Mouse (Mus musculus) lung, postnatal 36 days (tissue): Measurements from ENCODE around the gene Trim15.

ENCODE experiments used
- DNase-seq: peaks from one replicate; pipeline ENCODE4 v3.0.0; 2022; ENCODE audit warnings: mixed read lengths

Trim15 gene

DNA sequence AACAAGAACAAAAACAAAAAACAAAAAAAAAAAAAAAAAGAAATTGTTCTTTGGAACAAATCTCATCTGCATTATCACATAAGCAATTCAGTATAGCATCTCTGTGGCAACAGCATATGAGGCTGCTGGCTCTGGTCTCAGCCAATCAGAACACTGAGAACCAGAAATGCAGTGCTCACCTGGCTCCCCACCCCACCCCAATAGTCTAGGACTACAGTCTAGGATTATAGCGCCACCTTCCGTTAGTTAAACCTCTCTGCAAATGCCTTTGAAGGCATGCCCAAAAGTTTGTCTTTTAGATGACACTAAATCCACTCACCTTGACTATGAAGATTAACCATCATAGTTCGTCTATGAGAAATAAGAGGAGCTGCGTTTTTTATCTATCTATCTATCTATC lies 41.5 kb downstream of the Trim15 start:
- peak; percentile 39 for DNase-seq

DNA sequence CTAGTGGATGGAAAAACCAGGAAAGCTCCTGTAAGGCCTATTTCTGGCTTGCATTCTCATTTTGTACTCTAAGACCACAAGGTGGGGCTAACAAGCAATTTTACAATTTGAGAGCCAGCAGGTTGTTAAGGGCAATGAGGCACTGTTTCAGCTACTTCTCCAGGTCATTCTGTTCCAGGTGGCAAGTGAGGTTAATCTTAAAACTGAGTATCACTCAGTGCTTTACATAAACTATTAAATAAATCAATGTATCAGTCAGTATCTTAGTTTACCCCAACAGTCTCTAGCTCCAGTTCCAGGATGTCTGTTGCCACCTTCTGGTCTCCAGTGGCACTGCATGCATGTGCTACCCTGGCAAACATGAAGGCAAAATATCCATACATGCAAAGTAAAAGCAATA lies 43.0 kb downstream of the Trim15 start:
- peak; percentile 86 for DNase-seq

DNA sequence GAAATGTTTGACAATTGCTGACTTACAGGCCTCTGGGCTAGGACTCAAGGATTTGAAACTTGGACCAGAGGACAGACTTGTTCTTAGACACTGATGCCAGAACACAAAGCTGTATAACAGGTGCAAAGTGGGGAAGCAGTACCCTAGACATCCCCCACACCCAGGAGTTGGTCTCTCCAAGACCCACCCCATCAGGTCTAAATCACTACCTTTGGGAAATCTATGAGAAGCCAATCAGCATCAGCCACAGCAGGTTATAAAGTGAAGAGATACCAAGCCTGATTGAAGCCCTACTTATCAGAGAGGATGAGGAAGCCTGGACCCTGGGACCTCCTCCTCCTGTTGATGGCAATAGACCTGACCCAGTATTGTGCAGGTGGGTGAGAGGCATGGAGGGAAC lies 55.1 kb downstream of the Trim15 start, which contains the start of gene H2-M10.6:
H2-M10.6 (plus strand) TSS at position 301 of the 400 bp plus-strand sequence.
- no peak for DNase-seq
